Comparison of ENCODE assay signal across 9 mouse cellular contexts in genomic region chrX:152144742-152145214, GRCm38 (mm10). TPM values are rescaled to one million over a fixed set of nuclear protein-coding genes. Genes with fewer than 3 reads are reported as not detected.
DNase-seq lines count a peak whose midpoint lies in the region; ATAC-seq lines count a peak whose summit lies in the region.
"Had no signal": no experiment of that assay in that cellular context is flagged by ENCODE, and none has a peak within 500 bp of the region (broad histone marks: within the 10 kb centered on the region; RNA-seq: fewer than 3 reads in every experiment).

No protein-coding gene starts in this region.

- no peaks in the 10 kb centered on the region for H3K36me3 ChIP-seq in liver, embryonic 16.5 days (ENCODE audit: control insufficient read depth, insufficient read depth)
- no peaks in the 10 kb centered on the region for H3K36me3 ChIP-seq in stomach, embryonic 16.5 days (ENCODE audit: control insufficient read depth, insufficient read depth, low read length)
- H3K36me3 ChIP-seq: G1E had no signal

- H3K9me3 ChIP-seq in liver, embryonic 16.5 days (replicated peaks; ENCODE audit: control insufficient read depth, low read length): no peaks in the 10 kb centered on the region
- H3K9me3 ChIP-seq in stomach, embryonic 16.5 days (replicated peaks; ENCODE audit: control insufficient read depth, low read length): no peaks in the 10 kb centered on the region
- H3K9me3 ChIP-seq: G1E had no signal

- H3K4me3 ChIP-seq in liver, embryonic 16.5 days (ENCODE audit: low read depth, low read length): peak overlapping the region; percentile 55
- H3K4me3 ChIP-seq in stomach, embryonic 16.5 days (replicated peaks; ENCODE audit: low read length): peak overlapping the region; percentile 66

- intact Hi-C loops in heart, postnatal 36 days (cut with DNase I): loop anchor here (10.0 kb wide), 3 partner anchors 130 to 1670 kb away; partner anchors contain the start of genes Huwe1, Ribc1 and Smc1a

- WGBS in liver, embryonic 16.5 days (ENCODE audit: insufficient replicate concordance): 16% methylated on average over 42 of the region's 42 CpGs
- WGBS in stomach, embryonic 16.5 days: 12% methylated on average over 40 of the region's 42 CpGs

- H3K4me2 ChIP-seq in liver, embryonic 16.5 days (ENCODE audit: low read depth, low read length): peak overlapping the region; percentile 51
- peak overlapping the region; percentile 76 for H3K4me2 ChIP-seq in stomach, embryonic 16.5 days (ENCODE audit: low read depth, low read length)

- H3K9ac ChIP-seq in liver, embryonic 16.5 days (ENCODE audit: low read depth, low read length): no peak overlapping the region; the same call in 1 of the 2 replicates
- H3K9ac ChIP-seq in stomach, embryonic 16.5 days (ENCODE audit: low read length): peak overlapping the region; percentile 76

- H3K27ac ChIP-seq in liver, embryonic 16.5 days (ENCODE audit: low read length): no peak overlapping the region
- no peak overlapping the region for H3K27ac ChIP-seq in stomach, embryonic 16.5 days (ENCODE audit: low read length)

- peak; percentile 4 for DNase-seq in embryo, embryonic 10.5 days (ENCODE audit: low spot score)
- DNase-seq in embryo, embryonic 10 days (ENCODE audit: low spot score): no peak
- DNase-seq in A20 (ENCODE audit: low read depth, low spot score): peak; percentile 15
- peak; percentile 46 to 65 for DNase-seq in cerebellum, postnatal 25 days
- DNase-seq in heart, postnatal 36 days: peak; percentile 25 to 28
- no peak for DNase-seq in adipocyte (ENCODE audit: low spot score)

- H3K27me3 ChIP-seq in liver, embryonic 16.5 days (ENCODE audit: control insufficient read depth, insufficient read depth, low read depth, low read length): peaks cover 47% of the 10 kb centered on the region
- peaks cover 27% of the 10 kb centered on the region; the same call in 1 of the 2 replicates for H3K27me3 ChIP-seq in stomach, embryonic 16.5 days (ENCODE audit: control insufficient read depth, insufficient read depth, low read length)

- no peak for ATAC-seq in liver, embryonic 16.5 days (ENCODE audit: low read depth)
- ATAC-seq in stomach, embryonic 16.5 days (ENCODE audit: insufficient read depth, low FRiP score): 0 out of 2 replicates have a peak, but pooled peaks have one; percentile 6

- H3K4me1 ChIP-seq in liver, embryonic 16.5 days (ENCODE audit: control insufficient read depth, low read depth, low read length): no peaks in the 10 kb centered on the region
- peaks cover 6% of the 10 kb centered on the region; the same call in 1 of the 2 replicates for H3K4me1 ChIP-seq in stomach, embryonic 16.5 days (ENCODE audit: control insufficient read depth, insufficient read depth, low read length)

RNA-seq across cellular contexts. Expression of gene Iqsec2, which starts 0.7 kb away (rescaled TPM):
- 10 to 100 TPM; 73.3 to 85.1 TPM for total RNA-seq in heart, postnatal 36 days (2021)
- polyA plus RNA-seq in liver, embryonic 16.5 days (2015; fragmentation: Nextera tagmentation; extraction: Ambion mirVana): 1.8 and 2.7 TPM in 2 replicates
- 3.3 and 3.8 TPM in 2 replicates for polyA plus RNA-seq in stomach, embryonic 16.5 days (2015; fragmentation: Nextera tagmentation; extraction: Ambion mirVana)

Comparison
In these comparisons a context has a peak if more than half of its experiments do, and no peak if none do; other contexts are left out.
1. DNase-seq: peak in embryo, embryonic 10.5 days (single experiment), A20 (single experiment), cerebellum, postnatal 25 days (2 of 2) and heart, postnatal 36 days (2 of 2); none in embryo, embryonic 10 days (single experiment) and adipocyte (single experiment).